Mouse (Mus musculus) midbrain, embryonic 16.5 days (tissue): ENCODE measurements around the gene Med4. TPM values are rescaled to one million over a fixed set of nuclear protein-coding genes. Genes with fewer than 3 reads are reported as not detected.
A peak's percentile ranks its signal among the peaks of the same experiment; 100 is the strongest.

ENCODE experiments used
- ATAC-seq: fragments of 200-750 bp; cut with Nextera tagmentation; 2 replicates; pipeline ENCODE4 v1.8.0; 2017; ENCODE audit warnings: moderate TSS enrichment
- H3K27ac ChIP-seq: fragments of 300-500 bp; sonication (generic); 2 replicates; pipeline ENCODE4 v1.5.1; 2014; ENCODE audit warnings: mild to moderate bottlenecking, low read length, mixed read lengths
- H3K27me3 ChIP-seq: fragments of 300-500 bp; sonication (generic); 2 replicates; pipeline ENCODE4 v1.6.1; 2014; ENCODE audit warnings: low read depth, low read length, mixed read lengths; ENCODE audit not compliant: control insufficient read depth, insufficient read depth
- H3K36me3 ChIP-seq: fragments of 300-500 bp; sonication (generic); 2 replicates; pipeline ENCODE4 v1.6.1; 2014; ENCODE audit warnings: mild to moderate bottlenecking, low read length, moderate library complexity, mixed read lengths; ENCODE audit not compliant: control insufficient read depth, insufficient read depth
- H3K4me1 ChIP-seq: fragments of 300-500 bp; sonication (generic); 2 replicates; pipeline ENCODE4 v1.6.1; 2014; ENCODE audit warnings: mild to moderate bottlenecking, low read length, mixed read lengths; ENCODE audit not compliant: control insufficient read depth, insufficient read depth
- H3K4me2 ChIP-seq: fragments of 300-500 bp; sonication (generic); 2 replicates; pipeline ENCODE4 v1.6.1; 2014; ENCODE audit warnings: mild to moderate bottlenecking, low read length, mixed read lengths
- H3K4me3 ChIP-seq: fragments of 300-500 bp; sonication (generic); 2 replicates; pipeline ENCODE4 v1.5.1; 2014; ENCODE audit warnings: low read depth, mild to moderate bottlenecking, low read length, moderate library complexity, mixed read lengths
- H3K9ac ChIP-seq: fragments of 300-500 bp; sonication (generic); 2 replicates; pipeline ENCODE4 v1.6.1; 2014; ENCODE audit warnings: low read depth, low read length, mixed read lengths
- H3K9me3 ChIP-seq: fragments of 300-500 bp; sonication (generic); replicated peaks from 2 replicates; pipeline ENCODE4 v1.6.1; 2014; ENCODE audit warnings: mild to moderate bottlenecking, low read length, mixed read lengths; ENCODE audit not compliant: control insufficient read depth, poor library complexity, severe bottlenecking
- WGBS: fragments of 180-500 bp; shearing (Covaris S2); extraction: QIAGEN DNeasy Blood & Tissue Kit; methylation state at CpG from one replicate; pipeline ENCODE4 v1.1.7; 2014; 5-methylcytosine and 5-hydroxymethylcytosine counted together
- polyA plus RNA-seq: library from polyadenylated mRNA; unstranded; fragments of >200 nt; fragmentation: Nextera tagmentation; extraction: Ambion mirVana; gene quantifications from 2 replicates; pipeline ENCODE4 v1.2.1, GENCODE M21; 2015

Gene Med4
- polyA plus RNA-seq = 84.7 and 87.8 TPM in 2 replicates

GRCm38 (mm10) chr14:73509765-73510423 lies at the start of gene Med4:
Med4 (plus strand) TSS chr14:73510025.
- H3K27ac ChIP-seq = peak within 1 kb of the TSS; percentile 40; the same call in 1 of the 2 replicates
- no peaks in the 10 kb centered on the region for H3K9me3 ChIP-seq
- H3K9ac ChIP-seq = peak within 1 kb of the TSS; percentile 87
- under 1% methylated on average over 37 of the region's 41 CpGs for WGBS
- H3K36me3 ChIP-seq = peaks cover 5% of the 10 kb centered on the region; the same call in 1 of the 2 replicates
- peak; percentile 97 for ATAC-seq
- H3K4me2 ChIP-seq = peak within 1 kb of the TSS; percentile 89
- peaks cover 9% of the 10 kb centered on the region for H3K4me1 ChIP-seq
- peak within 1 kb of the TSS; percentile 90 for H3K4me3 ChIP-seq
- no peaks in the 10 kb centered on the region for H3K27me3 ChIP-seq

DNA sequence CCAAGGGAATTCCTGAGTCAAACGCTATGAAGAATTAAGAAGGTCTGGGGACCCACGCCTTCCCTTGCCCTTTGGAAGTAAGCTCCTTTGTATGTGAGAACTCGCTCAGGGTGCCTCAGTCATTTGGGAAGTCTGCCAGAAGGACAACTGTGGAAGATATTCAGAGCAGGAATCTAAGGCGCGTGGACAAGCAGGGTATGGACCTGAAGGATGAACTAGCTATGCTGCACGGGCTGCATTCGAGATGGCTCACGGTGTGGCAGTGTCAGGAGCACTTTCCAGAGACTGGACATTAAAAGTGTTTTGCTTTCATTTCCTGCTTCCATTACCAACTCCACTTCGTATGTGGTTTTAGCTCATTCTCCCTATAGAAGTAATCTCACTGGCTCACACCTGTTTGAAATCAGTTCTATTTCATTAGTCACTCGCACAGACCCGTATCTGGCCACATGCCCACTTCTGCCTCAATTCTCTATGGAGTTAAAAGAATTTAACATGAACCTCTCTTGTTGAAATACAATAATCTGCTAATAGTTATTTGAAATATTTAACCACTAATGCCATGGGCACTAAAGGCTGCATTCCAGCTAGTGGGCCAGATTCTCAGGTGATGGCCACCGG lies 49.2 kb upstream of the Med4 start:
- Histone ChIP-seq H3K4me2 (no peak overlapping the region), H3K9ac (no peak overlapping the region), H3K4me3 (no peak overlapping the region), H3K27ac (no peak overlapping the region), H3K4me1 (no peaks in the 10 kb centered on the region), H3K27me3 (no peaks in the 10 kb centered on the region), H3K9me3 (no peaks in the 10 kb centered on the region), H3K36me3 (no peaks in the 10 kb centered on the region)
- no peak for ATAC-seq
- WGBS = 79% methylated on average over 12 of the region's 12 CpGs

DNA sequence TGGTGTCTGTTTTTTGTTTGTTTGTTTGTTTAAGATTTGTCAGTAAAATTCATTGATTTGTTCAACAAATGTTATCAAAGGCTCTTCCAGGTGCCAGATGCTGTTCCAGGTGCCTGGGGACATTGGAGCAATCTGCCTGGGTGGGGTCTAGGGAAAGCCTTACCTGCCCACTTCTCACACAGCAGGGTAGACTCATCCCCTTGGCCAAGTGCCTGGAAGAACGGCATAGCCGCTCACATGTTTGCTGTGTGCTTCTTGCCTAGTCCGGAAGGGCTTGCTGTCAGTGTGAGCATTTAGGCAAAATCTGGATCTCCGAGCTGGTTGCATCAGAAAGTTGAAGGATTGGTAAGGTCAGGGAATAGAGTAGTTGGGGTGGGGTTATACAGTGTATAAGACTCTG lies 47.6 kb upstream of the Med4 start:
- Histone ChIP-seq H3K27me3 (no peaks in the 10 kb centered on the region), H3K4me1 (no peaks in the 10 kb centered on the region), H3K9ac (no peak overlapping the region), H3K27ac (no peak overlapping the region), H3K4me2 (no peak overlapping the region), H3K9me3 (no peaks in the 10 kb centered on the region), H3K36me3 (no peaks in the 10 kb centered on the region), H3K4me3 (no peak overlapping the region)
- 83% methylated on average over 4 of the region's 4 CpGs for WGBS
- no peak for ATAC-seq

DNA sequence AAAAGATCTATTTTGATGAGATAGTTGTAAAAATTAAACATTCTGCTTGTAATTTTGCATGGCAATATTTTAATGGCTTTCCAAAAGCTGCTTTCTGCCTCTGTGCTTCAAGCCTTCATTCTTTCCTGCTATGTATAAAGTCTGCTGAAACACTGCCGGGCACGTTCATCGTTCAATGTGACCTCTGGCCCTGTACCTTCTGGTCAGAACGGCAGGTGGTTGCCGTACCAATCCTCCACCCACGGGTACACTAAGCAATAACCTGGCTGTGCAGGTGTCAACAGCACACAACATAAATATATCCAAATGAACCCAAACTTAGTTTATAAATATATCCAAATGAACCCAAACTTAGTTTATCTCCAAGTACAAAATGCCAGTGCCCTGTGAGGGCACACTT lies 42.1 kb upstream of the Med4 start:
- Histone ChIP-seq H3K36me3 (no peaks in the 10 kb centered on the region), H3K4me2 (no peak overlapping the region), H3K27me3 (no peaks in the 10 kb centered on the region), H3K27ac (no peak overlapping the region), H3K9me3 (no peaks in the 10 kb centered on the region), H3K9ac (no peak overlapping the region), H3K4me3 (no peak overlapping the region), H3K4me1 (peaks cover 5% of the 10 kb centered on the region; the same call in 1 of the 2 replicates)
- no peak for ATAC-seq
- WGBS = 92% methylated on average over 6 of the region's 6 CpGs

GRCm38 (mm10) chr14:73469506-73469905 lies 40.3 kb upstream of the Med4 start:
- Histone ChIP-seq H3K9me3 (no peaks in the 10 kb centered on the region), H3K36me3 (no peaks in the 10 kb centered on the region), H3K4me3 (no peak overlapping the region), H3K27me3 (no peaks in the 10 kb centered on the region), H3K9ac (no peak overlapping the region), H3K27ac (no peak overlapping the region), H3K4me2 (no peak overlapping the region), H3K4me1 (peaks cover 5% of the 10 kb centered on the region)
- no peak for ATAC-seq
- 47% methylated on average over 7 of the region's 7 CpGs for WGBS

DNA sequence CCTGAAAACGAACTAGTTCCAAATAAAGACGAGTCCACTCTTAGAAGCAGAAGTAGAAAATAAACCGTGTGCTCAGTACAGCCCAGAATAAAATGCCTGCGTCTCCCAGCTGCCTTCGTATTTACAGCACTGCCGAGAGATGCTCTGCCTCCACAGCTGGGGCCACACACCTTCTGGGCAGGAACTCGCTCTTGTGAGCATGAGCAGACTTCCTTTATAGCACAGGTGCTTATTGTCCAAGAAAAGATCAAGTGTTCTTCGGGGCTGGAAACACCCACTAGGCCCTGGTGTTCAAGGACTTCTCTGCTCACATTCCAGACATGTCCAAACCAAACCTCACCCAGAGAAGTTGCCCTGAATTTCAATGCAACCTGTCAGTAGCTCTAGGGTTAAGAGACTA lies 39.2 kb upstream of the Med4 start:
- Histone ChIP-seq H3K27ac (no peak overlapping the region), H3K27me3 (no peaks in the 10 kb centered on the region), H3K36me3 (no peaks in the 10 kb centered on the region), H3K4me3 (no peak overlapping the region), H3K4me2 (no peak overlapping the region), H3K4me1 (peaks cover 5% of the 10 kb centered on the region), H3K9me3 (no peaks in the 10 kb centered on the region), H3K9ac (no peak overlapping the region)
- 82% methylated on average over 8 of the region's 8 CpGs for WGBS
- no peak for ATAC-seq

DNA sequence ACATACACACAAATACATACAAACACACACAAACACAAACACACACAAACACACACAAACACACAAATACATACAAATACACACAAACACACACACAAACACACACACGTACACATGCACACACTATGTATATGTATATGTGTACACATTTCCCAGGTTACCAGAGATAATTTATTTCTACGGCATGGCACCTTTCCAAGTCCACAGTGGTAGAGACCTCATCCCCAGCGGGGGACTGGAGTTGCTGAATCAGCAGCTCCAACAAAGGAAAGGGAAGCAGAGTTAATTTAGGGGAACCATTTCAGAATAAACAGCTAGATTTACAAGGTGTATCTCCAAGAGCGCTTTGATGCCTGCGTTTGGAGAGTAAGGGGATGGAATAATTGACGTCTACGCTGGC lies 37.6 kb upstream of the Med4 start:
- no peak overlapping the region for H3K9ac ChIP-seq
- no peaks in the 10 kb centered on the region for H3K36me3 ChIP-seq
- H3K9me3 ChIP-seq = no peaks in the 10 kb centered on the region
- no peak overlapping the region for H3K27ac ChIP-seq
- H3K4me2 ChIP-seq = no peak overlapping the region
- peak; percentile 53; the same call in 1 of the 2 replicates for ATAC-seq
- peaks cover 5% of the 10 kb centered on the region for H3K4me1 ChIP-seq
- H3K27me3 ChIP-seq = no peaks in the 10 kb centered on the region
- 42% methylated on average over 7 of the region's 7 CpGs for WGBS
- no peak overlapping the region for H3K4me3 ChIP-seq

- Histone ChIP-seq H3K4me1 (peaks cover 5% of the 10 kb centered on the region), H3K27me3 (no peaks in the 10 kb centered on the region), H3K4me2 (no peak overlapping the region), H3K9ac (no peak overlapping the region), H3K36me3 (no peaks in the 10 kb centered on the region), H3K9me3 (no peaks in the 10 kb centered on the region), H3K27ac (peak overlapping the region; percentile 51), H3K4me3 (no peak overlapping the region)
- 60% methylated on average over 3 of the region's 3 CpGs for WGBS
- ATAC-seq = no peak
Observed at GRCm38 (mm10) chr14:73473670-73474460, 36.0 kb upstream of the Med4 start.
